17 mouse cellular contexts compared by ENCODE assay signal in the genomic region with DNA sequence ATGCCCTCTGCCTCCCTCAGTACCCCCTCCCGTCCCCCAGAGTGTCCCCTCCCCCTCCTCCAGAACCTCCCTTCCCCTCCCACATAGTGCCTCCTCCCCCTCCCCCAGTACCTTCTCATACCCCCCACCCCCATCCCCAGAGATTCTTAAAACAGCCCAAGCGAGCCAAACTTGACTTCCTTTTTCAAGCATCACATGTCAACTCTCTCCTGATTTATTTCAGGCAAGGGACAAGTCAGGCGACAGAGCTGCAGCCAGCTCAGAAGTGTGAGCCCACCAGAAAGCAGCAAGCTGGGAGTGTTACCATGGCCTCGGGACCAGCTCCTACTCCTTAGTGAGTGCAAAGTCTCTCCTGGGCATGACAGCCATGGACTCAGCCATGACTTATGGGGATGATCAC. TPM values are rescaled to one million over a fixed set of nuclear protein-coding genes. Genes with fewer than 3 reads are reported as not detected.
DNase-seq lines count a peak whose midpoint lies in the region; ATAC-seq and TF ChIP-seq lines count a peak whose summit lies in the region.
"Had no signal": no experiment of that assay in that cellular context is flagged by ENCODE, and none has a peak within 500 bp of the region (broad histone marks: within the 10 kb centered on the region; RNA-seq: fewer than 3 reads in every experiment).

No protein-coding gene starts in this region.

- no peaks in the 10 kb centered on the region for H3K36me3 ChIP-seq in forebrain, embryonic 10.5 days (replicated peaks)
- H3K36me3 ChIP-seq in forebrain, embryonic 11.5 days (ENCODE audit: control insufficient read depth, insufficient read depth, low read length) = no peaks in the 10 kb centered on the region
- 0 out of 2 replicates have a peak, but pooled peaks cover 6% of the 10 kb centered on the region for H3K36me3 ChIP-seq in heart, postnatal 0 days (replicated peaks; ENCODE audit: control insufficient read depth, insufficient read depth, low read length)
- no peaks in the 10 kb centered on the region for H3K36me3 ChIP-seq in lung, embryonic 16.5 days (ENCODE audit: control insufficient read depth, insufficient read depth, low read length)
- no peaks in the 10 kb centered on the region for H3K36me3 ChIP-seq in embryonic facial prominence, embryonic 15.5 days
- H3K36me3 ChIP-seq: liver, embryonic 15.5 days had no signal

- no peaks in the 10 kb centered on the region for H3K27me3 ChIP-seq in forebrain, embryonic 10.5 days (ENCODE audit: poor library complexity, severe bottlenecking)
- H3K27me3 ChIP-seq in forebrain, embryonic 11.5 days (ENCODE audit: control insufficient read depth, insufficient read depth, low read length) = no peaks in the 10 kb centered on the region
- H3K27me3 ChIP-seq in heart, postnatal 0 days (ENCODE audit: control insufficient read depth, insufficient read depth, low read length) = no peaks in the 10 kb centered on the region
- no peaks in the 10 kb centered on the region for H3K27me3 ChIP-seq in lung, embryonic 16.5 days (ENCODE audit: control insufficient read depth, insufficient read depth, low read depth, low read length)
- no peaks in the 10 kb centered on the region for H3K27me3 ChIP-seq in embryonic facial prominence, embryonic 15.5 days
- H3K27me3 ChIP-seq: liver, embryonic 15.5 days had no signal

- H3K9ac ChIP-seq in forebrain, embryonic 11.5 days (ENCODE audit: low read length) = no peak overlapping the region
- H3K9ac ChIP-seq in heart, postnatal 0 days (replicated peaks; ENCODE audit: low read depth, low read length) = no peak overlapping the region
- H3K9ac ChIP-seq in lung, embryonic 16.5 days (ENCODE audit: low read length) = no peak overlapping the region
- H3K9ac ChIP-seq in embryonic facial prominence, embryonic 15.5 days = no peak overlapping the region
- H3K9ac ChIP-seq: liver, embryonic 15.5 days had no signal

- H3K4me1 ChIP-seq in forebrain, embryonic 10.5 days = peaks cover 49% of the 10 kb centered on the region
- peaks cover 7% of the 10 kb centered on the region; the same call in 1 of the 2 replicates for H3K4me1 ChIP-seq in forebrain, embryonic 11.5 days (replicated peaks; ENCODE audit: control insufficient read depth, insufficient read depth, low read length)
- H3K4me1 ChIP-seq in heart, postnatal 0 days (ENCODE audit: control insufficient read depth, insufficient read depth) = peaks cover 66% of the 10 kb centered on the region
- peaks cover 51% of the 10 kb centered on the region for H3K4me1 ChIP-seq in lung, embryonic 16.5 days (replicated peaks; ENCODE audit: control insufficient read depth, insufficient read depth, low read length)
- H3K4me1 ChIP-seq in lung, adult 2 months (ENCODE audit: control insufficient read depth, insufficient read depth, low read length) = peaks cover 16% of the 10 kb centered on the region
- H3K4me1 ChIP-seq in embryonic facial prominence, embryonic 15.5 days = peaks cover 65% of the 10 kb centered on the region

- no peak for TF ChIP-seq CTCF in heart, postnatal 0 days (IDR thresholded peaks at IDR 0.05; ENCODE audit: low read depth)
- TF ChIP-seq CTCF in lung, adult 2 months (IDR thresholded peaks at IDR 0.05; ENCODE audit: insufficient read depth, low read length) = no peak

- TF ChIP-seq POLR2A in lung, adult 2 months (IDR thresholded peaks at IDR 0.05; ENCODE audit: borderline replicate concordance, extremely low read depth, low read depth, low read length) = no peak

- ATAC-seq in forebrain, embryonic 11.5 days (replicated peaks; ENCODE audit: low FRiP score) = no peak
- no peak for ATAC-seq in heart, postnatal 0 days (ENCODE audit: insufficient read depth, low read depth)
- no peak for ATAC-seq in lung, embryonic 16.5 days (ENCODE audit: low read depth)
- ATAC-seq in embryonic facial prominence, embryonic 15.5 days (ENCODE audit: insufficient number of reproducible peaks, low FRiP score, low TSS enrichment, low read depth) = no peak

- H3K27ac ChIP-seq in forebrain, embryonic 10.5 days = peak overlapping the region; percentile 82
- no peak overlapping the region; the same call in 1 of the 2 replicates for H3K27ac ChIP-seq in forebrain, embryonic 11.5 days (ENCODE audit: low read depth, low read length)
- peak overlapping the region; percentile 70 for H3K27ac ChIP-seq in heart, postnatal 0 days (ENCODE audit: low read depth)
- H3K27ac ChIP-seq in lung, embryonic 16.5 days (ENCODE audit: low read length) = 0 out of 2 replicates have a peak overlapping the region, but pooled peaks have one; percentile 30
- 0 out of 2 replicates have a peak overlapping the region, but pooled peaks have one; percentile 12 for H3K27ac ChIP-seq in embryonic facial prominence, embryonic 15.5 days (replicated peaks)
- H3K27ac ChIP-seq: liver, embryonic 15.5 days had no signal

- no peak overlapping the region for H3K4me3 ChIP-seq in forebrain, embryonic 10.5 days
- no peak overlapping the region for H3K4me3 ChIP-seq in forebrain, embryonic 11.5 days (ENCODE audit: low read depth, low read length)
- no peak overlapping the region for H3K4me3 ChIP-seq in heart, postnatal 0 days (ENCODE audit: low read depth, low read length)
- no peak overlapping the region for H3K4me3 ChIP-seq in lung, embryonic 16.5 days (ENCODE audit: low read length)
- no peak overlapping the region for H3K4me3 ChIP-seq in lung, adult 2 months (replicated peaks; ENCODE audit: extremely low read depth, low read depth, low read length)
- no peak overlapping the region for H3K4me3 ChIP-seq in embryonic facial prominence, embryonic 15.5 days (replicated peaks)
- H3K4me3 ChIP-seq: liver, embryonic 15.5 days had no signal

- DNase-seq in forebrain, embryonic 10.5 days (ENCODE audit: extremely low spot score, low spot score) = no peak
- no peak for DNase-seq in forebrain, embryonic 11.5 days (ENCODE audit: low spot score)
- DNase-seq in heart, postnatal 0 days (ENCODE audit: low spot score) = peak; percentile 43
- no peak for DNase-seq in heart, postnatal 10 days
- DNase-seq in lung, adult 2 months = no peak
- DNase-seq in ovary, postnatal 14 days (ENCODE audit: low spot score) = no peak
- DNase-seq: cerebellum, adult 2 months; kidney, postnatal 36 days; thymus, postnatal 14 days had no signal

- WGBS in forebrain, embryonic 10.5 days = 40% methylated on average over 4 of the region's 4 CpGs
- WGBS in forebrain, embryonic 11.5 days = 25% methylated on average over 4 of the region's 4 CpGs
- WGBS in heart, postnatal 0 days = 8% methylated on average over 4 of the region's 4 CpGs
- WGBS in lung, embryonic 16.5 days = 8% methylated on average over 4 of the region's 4 CpGs
- WGBS in lung, adult 2 months = 16% methylated on average over 4 of the region's 4 CpGs
- WGBS in embryonic facial prominence, embryonic 15.5 days = 11% methylated on average over 4 of the region's 4 CpGs

- no peak for TF ChIP-seq EP300 in heart, postnatal 0 days (IDR thresholded peaks at IDR 0.05; ENCODE audit: low read depth)

- H3K9me3 ChIP-seq in forebrain, embryonic 10.5 days = no peaks in the 10 kb centered on the region
- no peaks in the 10 kb centered on the region for H3K9me3 ChIP-seq in forebrain, embryonic 11.5 days (ENCODE audit: control insufficient read depth, low read length)
- H3K9me3 ChIP-seq in heart, postnatal 0 days (replicated peaks; ENCODE audit: control insufficient read depth, low read length) = no peaks in the 10 kb centered on the region
- no peaks in the 10 kb centered on the region for H3K9me3 ChIP-seq in lung, embryonic 16.5 days (ENCODE audit: control insufficient read depth, low read length)
- H3K9me3 ChIP-seq in embryonic facial prominence, embryonic 15.5 days (replicated peaks) = no peaks in the 10 kb centered on the region
- H3K9me3 ChIP-seq: liver, embryonic 15.5 days had no signal

- H3K4me2 ChIP-seq in forebrain, embryonic 11.5 days (ENCODE audit: low read depth, low read length, severe bottlenecking) = no peak overlapping the region
- H3K4me2 ChIP-seq in heart, postnatal 0 days (ENCODE audit: low read depth, low read length) = 0 out of 2 replicates have a peak overlapping the region, but pooled peaks have one; percentile 14
- no peak overlapping the region for H3K4me2 ChIP-seq in lung, embryonic 16.5 days (ENCODE audit: low read depth, low read length)
- H3K4me2 ChIP-seq in embryonic facial prominence, embryonic 15.5 days (replicated peaks) = no peak overlapping the region
- H3K4me2 ChIP-seq: liver, embryonic 15.5 days had no signal

- intact Hi-C loops in heart, postnatal 10 days (cut with DNase I) = loop anchor here (2.0 kb wide), 1 partner anchor 27 kb away; no protein-coding TSS in a partner anchor

RNA-seq across cellular contexts. Expression of gene Crybb3, which starts 30.0 kb away (rescaled TPM):
- polyA plus RNA-seq in forebrain, embryonic 10.5 days (2016; fragmentation: Nextera tagmentation; extraction: Ambion mirVana) = 1.0 TPM in 2 replicates
- 0.76 TPM in 2 replicates for polyA plus RNA-seq in forebrain, embryonic 11.5 days (2014; fragmentation: Nextera tagmentation; extraction: Ambion mirVana)
- not detected in 2 replicates for total RNA-seq in heart, postnatal 0 days (2014; rRNA removed; ENCODE audit: low replicate concordance)
- polyA plus RNA-seq in heart, postnatal 0 days (2015; fragmentation: Nextera tagmentation; extraction: Ambion mirVana) = 0.77 and 0.89 TPM in 2 replicates
- total RNA-seq in heart, postnatal 10 days (2021) = 1 to 10 TPM; 2.0 to 2.1 TPM
- polyA plus RNA-seq in lung, embryonic 16.5 days (2015; fragmentation: Nextera tagmentation; extraction: Ambion mirVana) = 1.0 and 1.4 TPM in 2 replicates
- polyA plus RNA-seq in lung, adult 2 months (2012; rRNA removed) = 5.2 and 5.7 TPM in 2 replicates
- 5.0 and 5.4 TPM in 2 replicates for polyA plus RNA-seq in embryonic facial prominence, embryonic 15.5 days (2015; fragmentation: Nextera tagmentation; extraction: Ambion mirVana)
- total RNA-seq: megakaryocyte-erythroid progenitor cell, adult 5-6 weeks had no signal
- polyA plus RNA-seq: liver, embryonic 15.5 days had no signal

RNA-seq across cellular contexts. Expression of gene Crybb2, which starts 41.4 kb away (rescaled TPM):
- not detected in 2 replicates for polyA plus RNA-seq in forebrain, embryonic 10.5 days (2016; fragmentation: Nextera tagmentation; extraction: Ambion mirVana)
- not detected in 2 replicates for polyA plus RNA-seq in forebrain, embryonic 11.5 days (2014; fragmentation: Nextera tagmentation; extraction: Ambion mirVana)
- not detected in 2 replicates for total RNA-seq in heart, postnatal 0 days (2014; rRNA removed; ENCODE audit: low replicate concordance)
- polyA plus RNA-seq in heart, postnatal 0 days (2015; fragmentation: Nextera tagmentation; extraction: Ambion mirVana) = not detected in 2 replicates
- not detected for total RNA-seq in heart, postnatal 10 days (2021)
- polyA plus RNA-seq in lung, embryonic 16.5 days (2015; fragmentation: Nextera tagmentation; extraction: Ambion mirVana) = not detected in 2 replicates
- not detected in 2 replicates for polyA plus RNA-seq in lung, adult 2 months (2012; rRNA removed)
- polyA plus RNA-seq in embryonic facial prominence, embryonic 15.5 days (2015; fragmentation: Nextera tagmentation; extraction: Ambion mirVana) = not detected in 2 replicates
- total RNA-seq: ES-E14; left cerebral cortex, postnatal 25 days; megakaryocyte-erythroid progenitor cell, adult 5-6 weeks had no signal
- polyA plus RNA-seq: cerebellum, adult 2 months; embryonic facial prominence, embryonic 14.5 days; liver, embryonic 15.5 days; neural tube, embryonic 14.5 days had no signal
